Mouse (Mus musculus) lung, adult 2 months (tissue): Measurements from ENCODE around the gene Slc39a10.

Source experiments
- CTCF ChIP-seq: fragments of 200-500 bp; IDR thresholded peaks from 2 replicates; pipeline ENCODE4 v1.5.1; 2011; ENCODE audit warnings: mild to moderate bottlenecking, low read length, control low read depth; ENCODE audit not compliant: insufficient read depth
- POLR2A ChIP-seq: fragments of 200-500 bp; IDR thresholded peaks from 2 replicates; pipeline ENCODE4 v1.6.1; 2011; ENCODE audit warnings: low read depth, mild to moderate bottlenecking, control low read depth, low read length, borderline replicate concordance; ENCODE audit errors: extremely low read depth

- TF ChIP-seq POLR2A (no peak), CTCF (no peak)
Observed at GRCm38 (mm10) chr1:46912506-46913156, 20.0 kb upstream of the Slc39a10 start.
